Mouse (Mus musculus) G1E (cell line): Measurements from ENCODE around the gene Hsf2bp.

ENCODE experiments used
- GATA1 ChIP-seq: IDR thresholded peaks from 2 replicates; pipeline ENCODE4 v1.6.1; 2012; ENCODE audit warnings: borderline replicate concordance, low read length, inconsistent platforms, mixed read lengths
- TAL1 ChIP-seq: conservative IDR thresholded peaks from 2 replicates; pipeline ENCODE4 v1.6.1; 2012; ENCODE audit warnings: low read depth, low read length, inconsistent platforms, mixed read lengths

- TF ChIP-seq GATA1 (no peak), TAL1 (no peak)
Measured at GRCm38 (mm10) chr17:32011694-32012093, 24.5 kb downstream of the Hsf2bp start.
